Mouse (Mus musculus) right cerebral cortex, adult 18-20 months (tissue): ENCODE results near the gene Lcn9.

ENCODE experiments used
- DNase-seq: peaks from one replicate; pipeline ENCODE4 v3.0.0; 2022; ENCODE audit warnings: mixed read lengths

Lcn9 gene

DNA sequence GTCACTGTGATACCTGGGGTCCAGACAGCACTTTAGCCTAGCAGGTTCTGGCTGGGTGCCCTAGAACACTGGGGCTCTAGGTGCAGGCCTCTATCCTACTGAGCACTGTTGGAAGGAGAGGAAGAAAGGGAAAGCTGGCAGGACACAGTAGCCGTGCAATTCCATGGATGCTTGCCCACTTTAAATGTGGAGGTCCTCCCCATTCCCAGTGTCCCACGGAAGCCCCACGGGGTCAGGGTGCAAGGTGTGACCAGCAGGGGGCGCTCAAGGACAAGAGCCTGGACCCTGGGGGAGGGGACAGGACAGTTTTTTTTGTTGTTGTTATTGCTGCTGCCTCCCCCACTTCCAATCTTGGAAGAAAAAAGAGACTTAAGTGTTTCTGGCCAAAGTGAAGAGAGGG, 27.4 kb downstream of the Lcn9 start:
- peak; percentile 30 for DNase-seq

DNA sequence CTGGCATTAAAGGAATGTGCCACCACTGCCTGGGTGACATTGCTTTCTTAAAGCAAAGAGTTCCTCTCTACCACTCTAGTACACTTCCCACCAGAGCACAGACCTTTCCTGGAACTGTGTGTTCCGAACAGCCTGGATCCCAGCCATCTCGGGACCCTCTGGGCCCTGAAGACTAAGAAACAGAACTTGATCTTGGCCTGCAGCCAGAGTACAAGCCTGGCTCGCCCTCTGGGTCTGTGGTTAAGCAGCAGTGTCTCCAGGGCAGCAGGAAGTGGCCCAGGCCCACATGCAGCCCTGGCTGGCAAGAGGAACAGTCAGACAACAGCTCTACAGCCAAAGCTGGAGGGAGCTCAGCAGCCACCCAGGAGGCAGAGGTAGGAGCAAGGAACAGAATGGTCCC, 29.7 kb downstream of the Lcn9 start:
- DNase-seq = peak; percentile 66

DNA sequence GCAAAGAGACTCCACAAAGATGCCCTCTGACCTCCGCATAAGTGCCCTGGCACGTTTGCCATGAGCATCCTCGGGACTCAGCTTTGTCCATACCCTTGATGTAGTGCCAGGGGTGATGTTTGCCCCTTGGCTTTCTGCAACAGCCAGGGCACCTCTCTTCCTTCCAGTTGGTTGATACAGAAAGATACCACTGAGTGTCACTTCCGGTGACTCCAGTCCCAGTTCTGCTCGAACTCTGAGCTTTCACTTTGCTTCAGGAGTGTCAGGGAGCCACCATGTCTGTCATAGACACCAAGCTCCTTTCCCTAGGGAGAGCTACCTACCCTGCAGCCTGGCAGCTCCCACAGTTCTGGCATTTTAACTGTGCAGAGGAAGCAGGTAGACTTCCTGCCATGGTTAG, 31.0 kb downstream of the Lcn9 start:
- DNase-seq = no peak

DNA sequence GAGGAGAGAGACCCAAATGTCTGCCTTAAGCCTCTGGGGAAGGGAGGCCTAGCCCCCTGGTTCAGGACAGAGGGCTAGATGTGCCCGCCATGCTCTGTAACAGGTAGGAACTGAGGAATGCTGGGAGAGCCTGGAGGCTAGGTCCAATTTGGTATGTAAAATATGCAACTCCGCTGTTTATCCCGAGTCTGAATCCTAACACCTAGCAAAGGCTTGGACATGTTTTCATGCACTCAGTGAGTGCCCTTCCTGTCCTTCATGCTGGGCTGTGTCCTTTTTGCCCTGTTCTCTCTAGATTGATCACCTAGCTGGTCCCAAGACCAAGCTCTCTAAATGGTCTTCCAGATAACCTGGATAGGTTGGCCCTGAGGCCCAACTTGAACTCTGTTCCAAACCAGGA, 36.9 kb downstream of the Lcn9 start:
- DNase-seq = no peak

DNA sequence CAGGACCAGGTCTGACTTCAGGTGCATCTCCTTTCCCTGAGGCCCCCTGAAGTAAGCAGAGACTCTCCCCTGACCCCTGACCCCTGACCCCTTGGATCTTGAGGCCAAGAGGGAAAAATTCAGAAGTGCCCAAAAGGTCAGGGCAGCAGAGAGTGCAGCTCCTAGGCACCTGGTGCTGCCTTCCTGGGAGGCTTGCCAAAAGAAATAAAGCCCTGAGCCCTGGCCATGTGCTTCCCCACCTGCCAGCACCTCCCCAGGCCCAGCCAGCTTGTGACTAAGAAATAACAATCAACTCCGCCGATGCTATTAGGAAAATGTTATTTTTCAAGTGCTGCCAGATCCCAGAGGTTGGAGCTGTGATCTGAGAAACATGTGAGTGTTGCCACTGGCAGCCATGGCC, 39.1 kb downstream of the Lcn9 start:
- no peak for DNase-seq

DNA sequence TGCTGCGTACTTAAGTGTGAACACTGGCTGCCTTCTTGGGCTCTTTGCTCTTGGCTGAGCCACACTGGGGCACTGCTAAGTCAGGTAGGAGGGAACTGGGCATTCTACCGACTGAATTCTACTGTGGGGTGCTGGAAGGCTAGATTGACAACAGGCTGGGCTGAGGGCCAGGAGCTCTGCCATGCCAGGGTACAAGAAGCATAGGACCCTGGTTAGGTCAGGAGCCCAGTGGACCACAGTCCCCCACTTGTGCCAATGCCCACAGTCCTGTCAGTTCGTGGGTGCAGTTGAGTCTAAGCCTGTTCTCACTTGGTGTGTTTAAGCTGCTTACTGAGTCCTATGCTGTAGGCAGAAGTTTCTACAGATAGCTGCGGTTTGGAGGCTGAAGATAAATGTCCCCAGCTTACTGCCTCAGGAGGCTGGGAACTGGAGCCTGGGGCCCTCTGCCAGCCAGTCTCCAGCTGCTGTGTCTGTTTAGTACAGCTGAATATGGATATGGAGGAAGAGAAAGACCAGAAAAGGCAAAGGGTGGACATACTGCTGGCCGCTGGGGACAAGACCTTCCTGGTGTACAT, 39.8 kb downstream of the Lcn9 start:
- DNase-seq = peak; percentile 59

DNA sequence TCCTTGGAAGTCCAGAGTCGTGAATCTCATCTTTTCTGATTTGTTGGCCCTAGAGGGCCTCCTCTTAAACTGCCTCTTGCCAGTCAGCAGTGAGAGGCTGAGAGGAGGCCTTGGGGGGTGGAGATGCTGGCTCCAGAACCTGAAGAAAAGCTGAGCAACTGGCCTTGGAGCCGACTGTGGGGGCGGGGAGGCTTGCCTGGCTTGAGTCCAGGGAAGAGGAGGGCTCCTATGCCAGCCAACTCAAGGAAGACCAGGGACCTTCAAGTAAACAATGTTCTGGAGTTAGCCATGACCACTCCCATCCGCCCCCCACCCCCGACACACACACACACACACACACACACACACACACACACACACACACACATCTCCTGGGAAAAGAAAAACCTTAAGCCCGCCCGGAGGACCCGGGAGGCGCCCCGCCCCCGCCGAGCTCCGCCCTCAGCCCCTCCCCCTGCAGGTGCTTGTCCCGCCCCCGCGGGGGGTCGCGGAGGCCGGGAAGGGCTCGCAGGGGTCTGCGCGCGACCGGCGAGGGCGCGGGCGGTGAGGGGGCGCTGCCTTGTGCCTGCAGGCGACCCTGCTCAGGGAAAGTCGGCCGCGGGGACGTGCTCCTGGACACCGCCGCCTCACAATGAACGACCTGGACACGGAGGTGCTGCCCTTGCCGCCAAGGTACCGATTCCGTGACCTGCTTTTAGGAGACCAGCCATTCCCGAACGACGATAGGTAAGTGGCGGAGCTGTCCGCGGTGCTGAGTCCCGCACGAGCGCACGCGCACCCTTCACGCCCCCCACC, 40.6 kb downstream of the Lcn9 start, which contains the start of gene Kcnt1:
Kcnt1 (plus strand) TSS at position 398 of the 795 bp plus-strand sequence.
- peak; percentile 65 for DNase-seq

DNA sequence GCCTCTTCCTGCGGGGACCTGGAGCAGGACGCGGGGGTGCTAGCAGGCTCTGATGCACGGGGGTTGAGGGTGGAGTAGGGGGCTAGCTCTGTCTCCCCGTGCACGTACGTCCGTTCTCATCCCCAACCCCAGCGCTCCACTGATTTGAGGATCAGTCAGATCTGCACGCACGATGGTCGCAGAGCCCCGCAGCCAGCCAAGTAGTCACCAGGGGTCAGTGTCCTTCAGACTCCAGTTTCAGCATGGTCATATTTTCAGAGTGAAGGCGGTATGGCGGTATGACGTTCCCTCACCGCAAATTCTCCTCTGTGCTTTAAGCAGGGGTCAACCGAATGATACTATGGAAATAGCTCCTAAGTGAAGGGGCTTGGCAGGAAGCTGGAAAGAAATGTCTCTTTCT, 41.3 kb downstream of the Lcn9 start:
- DNase-seq = peak; percentile 30

DNA sequence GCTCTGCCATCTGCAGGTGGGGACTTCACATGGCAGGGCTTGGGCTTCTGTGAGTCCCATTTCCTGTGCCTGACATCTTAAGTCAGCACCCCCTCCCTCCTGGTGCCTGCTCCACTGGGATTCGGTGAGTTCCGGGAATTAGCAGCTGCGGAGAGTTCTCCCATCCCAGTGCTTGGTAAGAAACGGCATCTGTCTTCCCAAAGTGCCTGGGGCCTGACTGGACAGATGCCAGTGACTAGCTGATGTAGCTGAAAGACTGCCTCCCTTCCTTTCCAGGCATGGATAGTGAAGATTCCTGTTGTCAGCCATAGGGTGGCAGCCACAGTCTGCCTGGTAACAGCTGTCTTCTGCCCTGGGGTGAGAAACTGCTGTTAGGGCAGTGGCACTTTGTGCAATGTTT, 42.5 kb downstream of the Lcn9 start:
- peak; percentile 83 for DNase-seq

DNA sequence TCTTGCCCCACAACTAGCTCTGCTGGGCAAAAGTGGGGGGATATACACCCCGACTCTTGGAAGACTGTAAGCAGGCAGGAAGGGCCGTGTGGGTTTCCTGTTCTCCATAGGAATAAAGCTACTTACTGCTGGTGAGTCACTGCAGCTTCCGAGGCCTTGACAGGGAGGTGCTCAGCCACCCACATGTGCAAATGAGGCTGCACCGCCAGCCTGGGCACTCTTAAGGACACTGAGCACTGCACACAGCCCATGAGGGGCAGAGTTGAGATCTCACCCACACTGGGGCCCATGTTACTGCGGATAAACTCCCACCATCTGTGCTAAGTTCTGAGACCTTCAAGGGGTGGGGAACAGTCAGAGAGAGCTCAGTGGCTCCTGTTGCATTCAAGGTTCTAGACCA, 43.7 kb downstream of the Lcn9 start:
- peak; percentile 82 for DNase-seq
